Mouse (Mus musculus) adrenal gland, postnatal 36 days (tissue): ENCODE results near the gene Olfr998. TPM values are rescaled to one million over a fixed set of nuclear protein-coding genes. Genes with fewer than 3 reads are reported as not detected.
"Not testable (repeated sequence)": the region's sequence is repeated elsewhere in the genome, so short reads cannot be mapped to it uniquely, and the experiment has no call there.

Experiments used
- DNase-seq, 2 experiments: peaks; one replicate each; pipeline ENCODE4 v3.0.0; 2021; ENCODE audit warnings: mixed read lengths in 1 of 2
- long read RNA-seq, 2 experiments: library from polyadenylated mRNA; stranded (forward); transcript quantifications; one replicate each; pipeline ENCODE4 v2.0.0; 2021; ENCODE audit warnings: borderline sequencing depth in 2 of 2
- total RNA-seq, 2 experiments: library from RNA; stranded (reverse); gene quantifications; 2 replicates each; pipeline ENCODE4 v1.2.3; 2021

Gene Olfr998
- not detected for total RNA-seq
- long read RNA-seq, experiment 1: 0 reads
- long read RNA-seq, experiment 2: 0 reads

- DNase-seq: not testable (repeated sequence)
These were observed at the start of gene Olfr998 for GRCm38 (mm10) chr2:85588648-85589047. Gene Olfr998 (plus strand): TSS chr2:85588948.

DNA sequence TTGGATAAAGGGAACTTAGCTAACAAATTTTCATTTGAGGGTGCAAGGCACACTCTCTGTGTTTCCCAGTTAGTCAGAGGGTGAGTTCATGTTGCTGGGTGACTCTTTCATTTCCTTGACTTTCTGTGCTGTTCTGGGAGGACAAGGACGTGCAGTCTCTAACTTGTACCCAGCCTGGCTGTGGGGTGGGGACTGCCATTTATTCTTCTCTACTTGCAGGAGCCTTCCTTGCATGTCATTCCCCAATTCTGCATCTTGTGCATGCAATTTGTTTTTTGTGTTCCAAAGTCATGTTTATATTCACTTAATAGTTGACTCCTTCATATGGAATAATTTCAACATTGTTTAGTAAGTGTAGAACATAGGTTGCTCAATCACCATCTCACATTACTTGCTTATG is 33.9 kb upstream of the Olfr998 start:
- peak; percentile 31 to 38 for DNase-seq

- no peak for DNase-seq
These were observed 28.5 kb upstream of the Olfr998 start for GRCm38 (mm10) chr2:85560226-85560625.

DNA sequence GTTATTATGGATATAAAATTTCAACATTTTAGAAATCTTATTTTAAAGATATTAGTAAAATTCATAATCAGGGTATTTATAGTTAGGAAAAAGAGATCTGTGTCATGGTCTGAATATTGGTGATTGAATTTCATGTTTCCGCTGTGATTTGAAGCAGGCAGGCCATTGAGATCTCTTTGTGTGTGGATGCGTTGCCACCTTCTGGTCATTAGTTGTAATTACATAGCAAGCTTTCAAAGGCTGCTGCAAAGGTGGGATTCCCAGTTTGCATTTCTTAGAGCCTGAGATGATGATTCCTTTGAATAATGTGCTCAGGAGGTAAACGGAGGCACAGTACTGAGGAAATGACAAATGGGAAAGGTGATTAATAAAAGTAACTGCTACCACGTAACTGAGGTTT is 27.6 kb upstream of the Olfr998 start:
- peak; percentile 47 to 49 for DNase-seq

DNA sequence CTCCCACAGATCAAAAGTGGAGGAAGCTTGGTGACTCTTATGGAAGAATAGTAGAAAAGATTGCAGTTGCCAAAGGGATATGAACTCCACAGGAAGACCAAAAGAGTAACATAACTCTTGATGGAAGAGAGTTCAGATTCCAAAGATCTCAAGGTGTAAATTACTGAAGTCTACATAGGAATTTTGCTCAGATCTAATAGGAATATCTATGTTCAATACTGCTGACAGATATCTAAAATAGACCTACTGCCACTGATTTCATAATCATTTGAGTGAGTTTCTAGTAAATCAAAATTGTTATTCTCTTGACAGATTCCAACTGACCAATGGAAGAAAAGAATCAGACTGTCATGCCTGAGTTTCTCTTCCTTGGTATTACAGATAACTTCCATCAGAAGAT is 9.8 kb upstream of the Olfr998 start, which contains the start of gene Olfr996:
TSS of gene Olfr996 (plus strand) at position 301 of the 400 bp plus-strand sequence.
- no peak for DNase-seq

DNA sequence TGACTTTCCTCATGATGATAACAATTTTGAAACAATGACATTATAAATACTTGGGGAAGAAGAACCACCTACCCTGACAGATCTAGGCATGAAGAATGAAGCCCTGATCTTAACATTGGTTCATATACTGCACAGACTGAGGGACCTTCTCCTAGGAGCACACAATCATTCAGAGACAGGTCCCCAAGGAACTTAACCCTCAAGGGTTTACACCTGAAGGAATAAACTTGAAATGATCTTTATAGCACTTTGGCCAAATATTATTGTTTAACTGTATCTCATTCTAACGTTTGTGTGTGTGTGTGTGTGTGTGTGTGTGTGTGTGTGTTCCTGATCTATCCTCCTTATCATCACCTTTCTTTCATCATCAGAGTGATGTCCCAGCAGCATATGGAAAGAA is 23.1 kb downstream of the Olfr998 start, which contains the start of gene Olfr1000:
TSS of gene Olfr1000 (minus strand) at position 101 of the 400 bp plus-strand sequence.
- no peak for DNase-seq

Other genes with a start within 250 kb of the Olfr998 start
- gene Olfr987, start 249.6 kb upstream of the Olfr998 start, total RNA-seq: not detected
- not detected for gene Olfr988, start 225.7 kb upstream of the Olfr998 start, total RNA-seq
- not detected for gene Olfr992, start 179.5 kb upstream of the Olfr998 start, total RNA-seq
- not detected for gene Olfr993, start 174.1 kb upstream of the Olfr998 start, total RNA-seq
- gene Olfr994, start 152.5 kb upstream of the Olfr998 start, total RNA-seq: not detected
- not detected for gene Olfr995, start 145.3 kb upstream of the Olfr998 start, total RNA-seq
- gene 4833423E24Rik, start 69.9 kb upstream of the Olfr998 start, total RNA-seq: under 1 TPM; 0.26 to 0.33 TPM
- not detected for gene Olfr996, start 9.7 kb upstream of the Olfr998 start, total RNA-seq
- gene Olfr1000, start 23.0 kb downstream of the Olfr998 start, total RNA-seq: not detected
- not detected for gene Olfr1002, start 61.8 kb downstream of the Olfr998 start, total RNA-seq
- not detected for gene Olfr154, start 75.5 kb downstream of the Olfr998 start, total RNA-seq
- not detected for gene Olfr1006, start 89.8 kb downstream of the Olfr998 start, total RNA-seq
- gene Olfr1008, start 100.5 kb downstream of the Olfr998 start, total RNA-seq: not detected
- gene Olfr1009, start 126.5 kb downstream of the Olfr998 start, total RNA-seq: not detected
- gene Olfr1012, start 173.8 kb downstream of the Olfr998 start, total RNA-seq: not detected
- gene Olfr1013, start 178.2 kb downstream of the Olfr998 start, total RNA-seq: under 1 TPM in 1 of 2 experiments, not detected in 1; 0.07 TPM
- gene Olfr1014, start 183.8 kb downstream of the Olfr998 start, total RNA-seq: not detected
- not detected for gene Olfr1015, start 193.1 kb downstream of the Olfr998 start, total RNA-seq
- gene Olfr1016, start 213.6 kb downstream of the Olfr998 start, total RNA-seq: not detected
- gene Olfr1018, start 229.5 kb downstream of the Olfr998 start, total RNA-seq: not detected